Mouse (Mus musculus): Measurements from ENCODE around the gene Tshz2.
A peak's percentile ranks its signal among the peaks of the same experiment; 100 is the strongest.

Gene Tshz2

DNA sequence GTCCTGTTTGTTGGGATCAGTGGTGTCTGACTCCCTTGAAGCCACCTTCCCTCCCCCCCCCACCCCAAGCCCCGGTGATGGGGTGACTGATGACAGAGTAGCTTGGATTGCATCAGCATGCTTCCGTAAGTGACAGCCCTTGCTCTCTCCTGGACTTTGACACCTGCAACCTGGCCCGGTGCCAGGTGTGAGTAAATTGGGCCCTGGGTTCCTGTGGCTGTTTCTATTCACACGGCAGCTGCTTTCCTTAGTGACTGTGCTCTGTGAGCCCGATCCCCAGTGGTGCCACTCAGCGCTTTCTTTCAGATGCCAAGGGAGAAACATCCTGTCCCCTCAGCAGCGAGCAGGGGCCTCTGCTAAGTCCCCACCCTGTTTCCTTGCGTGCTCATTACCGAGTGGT, 62.2 kb downstream of the Tshz2 start:
- DNase-seq (ENCODE audit: extremely low read depth, low read depth, low spot score) = no peak

DNA sequence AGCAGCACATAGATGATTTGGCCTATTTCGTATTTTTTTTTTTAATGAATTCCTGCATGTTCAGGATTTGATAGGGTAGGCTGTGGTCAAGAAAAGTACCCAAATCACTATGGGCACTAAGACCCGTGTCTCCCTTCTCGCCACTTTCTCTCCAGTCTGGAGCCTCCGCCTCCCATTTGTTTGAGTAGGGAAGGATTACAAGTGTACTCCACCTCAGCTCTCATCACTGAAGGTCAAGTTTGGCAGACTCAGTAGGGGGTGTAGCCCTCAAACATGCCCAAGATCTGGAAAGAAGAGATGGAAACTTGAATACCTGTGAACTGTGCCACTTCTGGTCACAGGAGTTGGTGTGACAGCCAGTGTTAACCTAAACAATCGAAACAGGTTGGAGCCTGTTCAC, 66.3 kb downstream of the Tshz2 start:
- DNase-seq (ENCODE audit: extremely low read depth, low read depth, low spot score) = no peak

DNA sequence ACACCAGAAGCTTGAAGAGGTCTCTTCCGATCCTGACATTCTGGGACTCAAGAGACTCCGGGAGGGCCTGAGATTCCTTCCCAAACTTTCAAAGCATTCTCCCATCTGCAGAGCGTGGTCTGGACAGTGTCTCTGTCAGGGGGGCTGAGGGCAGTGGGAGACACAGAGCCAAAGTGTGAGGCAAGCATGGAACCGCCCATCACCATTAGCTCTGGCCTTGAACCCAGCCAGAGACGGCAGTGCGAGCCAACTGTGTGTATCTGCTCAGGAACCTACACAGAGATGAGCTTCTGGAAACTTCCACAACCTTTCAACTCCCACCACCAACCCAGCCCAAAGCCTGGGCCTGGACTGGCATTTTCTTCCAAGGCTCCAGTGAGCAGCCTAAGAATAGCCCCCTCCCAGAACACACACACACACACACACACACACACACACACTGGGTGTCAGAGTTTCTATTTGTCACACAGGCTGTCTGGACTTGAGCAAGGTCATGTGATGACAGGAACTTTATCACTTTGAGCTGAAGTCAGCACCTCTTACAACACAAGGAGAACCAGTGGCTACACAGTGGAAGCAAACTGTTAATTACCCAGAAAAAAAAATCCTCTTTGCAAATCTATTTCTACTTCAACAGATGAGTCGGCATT, 67.2 kb downstream of the Tshz2 start:
- DNase-seq (ENCODE audit: extremely low read depth, low read depth, low spot score) = no peak

GRCm38 (mm10) chr2:169702725-169703486, 70.1 kb downstream of the Tshz2 start:
- no peak for DNase-seq (ENCODE audit: extremely low read depth, low read depth, low spot score)

DNA sequence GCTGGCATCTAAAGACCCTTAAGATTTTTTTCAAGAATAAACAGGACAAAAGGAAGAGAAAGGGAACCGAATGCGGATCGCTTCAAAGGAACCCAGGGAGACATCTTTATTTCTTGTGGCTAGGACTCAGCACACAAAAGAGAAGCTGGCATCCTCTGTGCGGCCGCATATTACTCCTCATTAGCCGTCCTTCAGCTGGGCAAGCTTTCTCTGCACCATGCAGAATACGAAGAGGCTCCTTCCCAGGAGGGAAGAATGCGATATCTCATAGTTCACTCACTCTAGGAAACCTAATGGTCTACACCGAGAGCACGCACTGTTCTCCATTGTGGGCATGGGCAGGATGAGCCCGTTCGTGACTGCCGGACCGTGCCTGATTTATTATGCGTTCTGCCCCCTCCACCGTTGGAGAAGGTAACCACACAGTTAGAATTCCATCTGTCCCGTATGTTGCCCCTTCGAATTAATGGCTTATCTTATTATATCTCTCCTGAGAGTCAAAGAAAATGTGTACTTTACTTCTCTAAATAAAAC, 89.0 kb downstream of the Tshz2 start:
- no peak for DNase-seq (ENCODE audit: extremely low read depth, low read depth, low spot score)

- no peak for DNase-seq (ENCODE audit: extremely low read depth, low read depth, low spot score)
Observed at GRCm38 (mm10) chr2:169722341-169722740, 89.5 kb downstream of the Tshz2 start.

- peak; percentile 19 for DNase-seq (ENCODE audit: extremely low read depth, low read depth, low spot score)
Observed at GRCm38 (mm10) chr2:169723645-169724462, 91.0 kb downstream of the Tshz2 start.

- no peak for DNase-seq (ENCODE audit: extremely low read depth, low read depth, low spot score)
Observed at GRCm38 (mm10) chr2:169728651-169729280, 96.0 kb downstream of the Tshz2 start.

GRCm38 (mm10) chr2:169730551-169730996, 97.8 kb downstream of the Tshz2 start:
- DNase-seq (ENCODE audit: extremely low read depth, low read depth, low spot score) = no peak

DNA sequence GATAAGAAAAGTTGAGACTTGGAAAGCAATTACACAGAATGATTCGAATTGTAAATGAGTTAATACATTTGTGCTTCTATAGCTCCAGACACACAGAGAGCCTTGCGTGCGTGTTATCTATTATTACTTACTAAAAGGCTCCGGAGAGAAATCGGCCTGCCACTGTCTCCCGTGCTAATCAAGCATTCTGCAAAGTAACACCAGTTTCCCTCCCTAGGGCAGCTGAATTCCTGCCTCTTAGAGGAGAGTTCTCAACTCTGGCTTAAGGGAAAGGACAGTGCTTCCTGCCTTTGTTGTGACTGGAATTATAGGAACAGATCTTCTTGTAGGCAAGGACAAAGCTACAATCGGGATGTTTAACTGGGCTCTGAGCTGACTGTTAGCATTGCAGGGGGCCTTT, 101.2 kb downstream of the Tshz2 start:
- DNase-seq (ENCODE audit: extremely low read depth, low read depth, low spot score) = no peak

DNA sequence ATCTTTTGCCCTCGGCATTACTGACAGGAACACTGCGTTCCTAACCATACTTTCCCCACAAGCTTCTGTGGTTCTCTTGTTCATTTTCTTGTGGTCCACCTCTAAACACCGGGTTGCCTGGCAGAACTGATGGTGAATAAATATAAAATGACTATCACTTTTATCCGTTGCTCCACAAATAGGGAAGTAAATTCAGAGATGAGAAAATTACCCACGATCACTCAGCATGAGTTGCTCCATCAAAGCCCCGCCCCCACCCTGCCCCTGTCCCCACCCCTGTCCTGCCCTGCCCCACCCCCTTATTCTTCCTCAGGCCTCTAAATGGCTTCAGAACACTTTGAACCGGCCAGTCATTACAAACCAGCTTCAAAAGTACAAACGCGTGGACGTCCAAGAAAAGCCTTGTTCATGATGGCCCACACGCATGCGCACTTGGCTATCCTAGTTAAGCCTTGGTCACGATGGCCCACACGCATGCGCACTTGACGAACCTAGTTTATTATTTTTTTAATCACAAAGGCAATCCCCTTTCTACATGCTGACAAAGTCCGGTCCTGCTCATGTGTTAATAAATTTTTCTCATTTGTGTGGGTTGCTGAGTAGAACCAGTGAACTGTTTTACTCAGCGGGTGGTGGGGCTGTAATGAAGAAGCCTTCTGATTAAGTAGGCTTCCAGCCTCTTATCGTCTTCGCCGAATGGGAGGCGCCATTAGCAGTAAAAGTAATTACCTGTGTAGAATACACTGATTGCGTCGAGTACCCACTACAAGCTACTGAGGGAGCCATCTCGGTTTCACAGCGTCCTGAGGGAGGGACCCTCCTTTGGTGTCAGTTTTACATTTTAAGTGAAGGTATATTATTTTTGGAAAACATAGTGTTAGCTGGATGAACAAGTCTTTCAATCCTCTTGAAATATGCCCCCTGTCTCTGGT, 102.9 kb downstream of the Tshz2 start:
- no peak for DNase-seq (ENCODE audit: extremely low read depth, low read depth, low spot score)

GRCm38 (mm10) chr2:169740996-169741395, 108.2 kb downstream of the Tshz2 start:
- DNase-seq (ENCODE audit: extremely low read depth, low read depth, low spot score) = no peak

DNA sequence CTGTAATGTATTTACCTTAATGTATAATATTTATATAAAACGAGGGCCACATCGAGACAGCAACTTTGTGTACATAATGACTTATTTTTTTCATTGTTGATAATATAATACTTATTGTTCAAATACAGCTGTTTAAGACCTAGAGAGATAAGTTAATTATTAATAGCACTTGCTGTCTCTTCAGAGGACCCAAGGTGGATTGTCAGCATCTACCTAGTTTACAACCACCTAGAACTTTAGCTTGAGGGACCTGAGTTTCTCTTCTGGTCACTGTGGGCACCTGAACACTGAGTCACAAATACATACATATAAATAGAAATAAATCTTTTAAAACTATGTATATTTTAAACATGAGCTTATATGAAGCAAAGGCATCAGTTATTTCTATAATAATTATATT, 110.0 kb downstream of the Tshz2 start:
- DNase-seq (ENCODE audit: extremely low read depth, low read depth, low spot score) = no peak

DNA sequence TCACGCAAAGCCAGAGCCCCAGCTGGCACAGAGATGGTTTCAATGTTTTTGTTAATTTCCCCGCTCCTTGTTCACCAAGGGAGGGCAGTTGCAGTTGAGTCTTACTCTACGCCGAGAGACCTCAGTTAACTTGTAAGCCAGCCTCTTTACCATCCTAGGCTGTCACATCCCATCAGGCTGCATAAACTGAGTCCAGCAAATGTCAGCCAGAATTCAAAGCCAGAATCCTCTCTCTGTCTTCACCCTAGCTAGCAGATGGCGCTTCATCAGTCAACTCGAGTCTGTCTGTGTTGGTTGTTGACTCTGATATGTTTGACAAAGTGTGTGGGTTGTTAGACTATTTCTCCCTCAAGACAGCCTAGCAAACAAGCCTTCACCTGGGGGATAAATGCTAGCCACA, 110.5 kb downstream of the Tshz2 start:
- no peak for DNase-seq (ENCODE audit: extremely low read depth, low read depth, low spot score)

- DNase-seq (ENCODE audit: extremely low read depth, low read depth, low spot score) = no peak
Observed at GRCm38 (mm10) chr2:169743910-169744309, 111.1 kb downstream of the Tshz2 start.

- DNase-seq (ENCODE audit: extremely low read depth, low read depth, low spot score) = no peak
Observed at GRCm38 (mm10) chr2:169747114-169747642, 114.4 kb downstream of the Tshz2 start.

DNA sequence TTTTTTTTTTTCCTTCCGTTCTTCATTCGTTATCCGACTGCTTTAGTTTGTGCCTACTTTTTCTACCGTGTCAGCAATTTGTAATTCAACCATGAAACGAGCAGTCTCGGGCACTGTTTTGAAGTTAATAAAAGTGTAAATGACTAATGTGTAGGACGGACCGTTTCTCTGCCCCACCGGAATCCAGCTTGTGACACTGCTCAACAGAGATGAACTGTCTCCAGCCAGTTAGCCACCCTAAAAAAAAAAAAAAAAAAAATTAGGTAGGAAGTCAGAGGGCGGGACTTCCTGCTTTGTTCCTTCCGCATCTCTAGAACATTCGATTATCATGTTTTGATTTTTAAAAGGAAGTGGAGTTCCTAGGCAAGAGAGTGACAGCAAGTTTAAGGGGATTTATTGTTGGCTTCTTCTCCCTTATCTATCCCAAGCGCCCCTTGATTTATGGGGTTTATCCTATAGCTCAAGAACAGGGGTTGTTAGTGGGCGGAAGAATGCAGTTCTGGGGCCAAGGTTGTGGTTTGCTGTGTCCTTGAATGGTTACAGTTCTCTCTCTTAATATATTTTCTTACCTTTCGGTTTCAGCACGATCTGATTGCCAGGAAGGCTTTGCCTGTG, 116.6 kb downstream of the Tshz2 start:
- DNase-seq (ENCODE audit: extremely low read depth, low read depth, low spot score) = peak; percentile 65

- DNase-seq (ENCODE audit: extremely low read depth, low read depth, low spot score) = peak; percentile 64
Observed at GRCm38 (mm10) chr2:169750574-169751491, 118.0 kb downstream of the Tshz2 start.
